Mouse (Mus musculus) midbrain, embryonic 13.5 days (tissue): ENCODE measurements around the gene Rnf187. TPM values are rescaled to one million over a fixed set of nuclear protein-coding genes. Genes with fewer than 3 reads are reported as not detected.
A peak's percentile ranks its signal among the peaks of the same experiment; 100 is the strongest.

ENCODE experiments used
- ATAC-seq: fragments of 200-750 bp; cut with Nextera tagmentation; 2 replicates; pipeline ENCODE4 v1.8.0; 2017; ENCODE audit warnings: mild to moderate bottlenecking, moderate TSS enrichment, moderate library complexity
- H3K27ac ChIP-seq: fragments of 300-500 bp; sonication (generic); 2 replicates; pipeline ENCODE4 v1.5.1; 2015; ENCODE audit warnings: inconsistent platforms, mild to moderate bottlenecking, moderate library complexity
- H3K27me3 ChIP-seq: fragments of 300-500 bp; sonication (generic); 2 replicates; pipeline ENCODE4 v1.6.1; 2015; ENCODE audit warnings: mild to moderate bottlenecking, inconsistent platforms
- H3K36me3 ChIP-seq: fragments of 300-500 bp; sonication (generic); 2 replicates; pipeline ENCODE4 v1.6.1; 2015; ENCODE audit warnings: mild to moderate bottlenecking, inconsistent platforms
- H3K4me1 ChIP-seq: fragments of 300-500 bp; sonication (generic); replicated peaks from 2 replicates; pipeline ENCODE4 v1.6.1; 2015; ENCODE audit warnings: inconsistent platforms
- H3K4me2 ChIP-seq: fragments of 300-500 bp; sonication (generic); replicated peaks from 2 replicates; pipeline ENCODE4 v1.6.1; 2015; ENCODE audit warnings: moderate library complexity, mild to moderate bottlenecking, inconsistent platforms
- H3K4me3 ChIP-seq: fragments of 300-500 bp; sonication (generic); replicated peaks from 2 replicates; pipeline ENCODE4 v1.5.1; 2015; ENCODE audit warnings: mild to moderate bottlenecking, inconsistent platforms
- H3K9ac ChIP-seq: fragments of 300-500 bp; sonication (generic); replicated peaks from 2 replicates; pipeline ENCODE4 v1.6.1; 2015; ENCODE audit warnings: mild to moderate bottlenecking, inconsistent platforms
- H3K9me3 ChIP-seq: fragments of 300-500 bp; sonication (generic); 2 replicates; pipeline ENCODE4 v1.6.1; 2016; ENCODE audit warnings: mild to moderate bottlenecking, inconsistent platforms
- WGBS: fragments of 180-500 bp; shearing (Covaris S2); methylation state at CpG from one replicate; pipeline ENCODE4 v1.1.7; 2015; 5-methylcytosine and 5-hydroxymethylcytosine counted together
- polyA plus RNA-seq: library from polyadenylated mRNA; unstranded; fragments of >200 nt; fragmentation: Nextera tagmentation; extraction: Ambion mirVana; gene quantifications from 2 replicates; pipeline ENCODE4 v1.2.1, GENCODE M21; 2015

Rnf187 gene
- polyA plus RNA-seq, 1 experiment from 2014 or later = 491 TPM

DNA sequence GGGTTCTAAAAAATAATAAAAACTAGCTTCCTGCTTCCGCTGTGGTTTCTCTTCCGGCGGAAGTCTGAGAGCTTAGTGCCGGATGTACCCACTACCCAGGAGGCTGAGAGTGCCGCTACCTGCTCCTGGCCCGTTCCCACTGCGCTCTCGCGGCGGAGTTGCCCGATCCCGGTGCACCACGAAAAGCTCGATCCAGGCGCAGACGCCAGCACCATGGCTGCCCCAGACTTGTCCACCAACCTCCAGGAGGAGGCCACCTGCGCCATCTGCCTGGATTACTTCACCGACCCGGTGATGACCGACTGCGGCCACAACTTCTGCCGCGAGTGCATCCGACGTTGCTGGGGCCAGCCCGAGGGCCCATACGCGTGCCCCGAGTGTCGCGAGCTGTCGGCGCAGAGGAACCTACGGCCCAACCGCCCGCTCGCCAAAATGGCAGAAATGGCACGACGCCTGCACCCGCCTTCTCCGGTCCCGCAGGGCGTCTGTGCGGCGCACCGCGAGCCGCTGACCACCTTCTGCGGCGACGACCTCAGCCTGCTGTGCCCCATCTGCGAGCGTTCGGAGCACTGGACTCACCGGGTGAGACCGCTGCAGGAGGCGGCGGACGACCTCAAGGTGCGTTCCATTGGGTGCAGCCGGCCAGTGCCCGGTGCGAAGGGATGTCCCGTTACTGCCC lies 39.5 kb upstream of the Rnf187 start, which contains the start of gene Trim11:
Gene Trim11, plus strand, starts transcription at position 67 of the 679 bp plus-strand sequence.
- Histone ChIP-seq H3K36me3 (peaks cover 18% of the 10 kb centered on the region), H3K9me3 (no peaks in the 10 kb centered on the region), H3K4me3 (peak within 1 kb of the TSS; percentile 99), H3K4me1 (peaks cover 58% of the 10 kb centered on the region), H3K27me3 (no peaks in the 10 kb centered on the region), H3K27ac (peak within 1 kb of the TSS; percentile 62), H3K4me2 (peak within 1 kb of the TSS; percentile 100), H3K9ac (peak within 1 kb of the TSS; percentile 97)
- WGBS = under 1% methylated on average over 64 of the region's 64 CpGs
- peak; percentile 90 for ATAC-seq

DNA sequence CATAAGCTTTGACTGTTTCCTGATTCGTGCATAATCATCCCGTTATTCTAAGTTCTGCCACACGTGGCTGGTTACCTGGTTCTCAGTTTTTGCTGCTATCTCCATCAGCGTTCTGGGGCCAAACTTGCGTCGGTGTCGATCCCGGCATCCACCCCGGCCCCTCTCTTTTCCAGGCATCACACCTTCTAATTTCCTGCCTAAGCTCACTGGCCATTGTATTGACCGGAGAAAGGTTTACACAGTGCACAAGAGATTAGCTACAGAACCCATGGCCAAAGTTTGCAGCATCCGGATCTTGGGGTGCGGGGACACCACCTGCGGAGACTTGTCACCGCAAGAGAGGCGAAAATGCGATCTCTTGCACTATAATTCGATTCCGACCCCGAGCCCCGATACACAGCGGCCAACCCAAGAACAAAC lies 38.9 kb upstream of the Rnf187 start:
- Histone ChIP-seq H3K9me3 (no peaks in the 10 kb centered on the region), H3K27me3 (no peaks in the 10 kb centered on the region), H3K4me1 (peaks cover 58% of the 10 kb centered on the region), H3K36me3 (peaks cover 13% of the 10 kb centered on the region), H3K27ac (peak overlapping the region; percentile 62), H3K9ac (peak overlapping the region; percentile 97), H3K4me3 (peak overlapping the region; percentile 99), H3K4me2 (peak overlapping the region; percentile 100)
- peak; percentile 35; the same call in 1 of the 2 replicates for ATAC-seq
- under 1% methylated on average over 21 of the region's 21 CpGs for WGBS

DNA sequence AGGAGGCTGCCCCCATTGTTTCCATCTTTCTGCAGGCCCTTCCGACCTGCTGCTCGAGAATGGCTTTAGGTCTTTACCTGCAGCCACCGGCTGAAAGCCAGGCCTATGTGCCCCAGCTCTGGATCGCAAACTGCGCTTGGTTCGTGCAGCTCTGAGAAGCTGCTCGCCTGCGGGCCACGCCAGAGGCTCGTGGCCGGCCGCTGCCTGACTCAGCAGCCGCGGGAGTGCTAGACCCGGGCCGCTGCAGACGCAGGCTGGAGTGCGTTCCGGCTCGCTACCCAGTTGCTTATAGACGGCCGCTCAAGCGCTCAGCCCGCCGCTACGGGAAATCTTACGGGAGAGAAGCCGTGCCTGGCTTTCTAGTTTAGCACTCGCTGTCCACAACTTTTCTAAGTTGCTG lies 38.4 kb upstream of the Rnf187 start:
- under 1% methylated on average over 29 of the region's 29 CpGs for WGBS
- Histone ChIP-seq H3K9ac (peak overlapping the region; percentile 97), H3K27me3 (no peaks in the 10 kb centered on the region), H3K36me3 (peaks cover 11% of the 10 kb centered on the region), H3K4me2 (peak overlapping the region; percentile 100), H3K27ac (peak overlapping the region; percentile 62), H3K4me1 (peaks cover 58% of the 10 kb centered on the region), H3K4me3 (peak overlapping the region; percentile 99), H3K9me3 (no peaks in the 10 kb centered on the region)
- ATAC-seq = no peak

GRCm38 (mm10) chr11:58974414-58974813 lies 35.7 kb upstream of the Rnf187 start:
- Histone ChIP-seq H3K4me2 (no peak overlapping the region), H3K9ac (no peak overlapping the region), H3K4me1 (peaks cover 34% of the 10 kb centered on the region), H3K4me3 (no peak overlapping the region), H3K9me3 (no peaks in the 10 kb centered on the region), H3K27ac (no peak overlapping the region), H3K27me3 (no peaks in the 10 kb centered on the region), H3K36me3 (peaks cover 32% of the 10 kb centered on the region)
- 85% methylated on average over 3 of the region's 3 CpGs for WGBS
- ATAC-seq = no peak

DNA sequence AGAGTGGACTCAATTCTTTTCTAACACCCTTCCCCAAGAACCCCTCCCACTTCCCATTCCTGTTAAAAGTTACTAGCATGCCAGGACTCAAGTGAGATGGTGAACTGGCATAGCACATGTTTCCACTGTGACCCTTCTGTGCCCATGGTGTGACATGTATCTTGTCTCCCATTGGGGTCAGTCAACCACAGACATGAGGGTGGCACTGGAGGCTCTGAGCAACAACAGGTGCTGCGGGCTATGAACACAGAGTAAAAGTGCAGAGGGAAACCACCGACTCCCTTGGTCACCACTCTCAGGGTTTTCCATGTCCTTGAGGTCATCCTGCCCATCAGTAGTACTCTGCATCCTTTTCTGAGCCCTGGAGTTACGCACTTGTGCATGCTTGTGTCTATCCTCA lies 33.1 kb upstream of the Rnf187 start:
- WGBS = 94% methylated on average over 3 of the region's 3 CpGs
- no peak overlapping the region for H3K9ac ChIP-seq
- no peaks in the 10 kb centered on the region for H3K27me3 ChIP-seq
- no peak overlapping the region for H3K4me3 ChIP-seq
- peaks cover 17% of the 10 kb centered on the region for H3K4me1 ChIP-seq
- no peak overlapping the region for H3K27ac ChIP-seq
- ATAC-seq = no peak
- H3K9me3 ChIP-seq = no peaks in the 10 kb centered on the region
- peaks cover 43% of the 10 kb centered on the region for H3K36me3 ChIP-seq
- H3K4me2 ChIP-seq = no peak overlapping the region

DNA sequence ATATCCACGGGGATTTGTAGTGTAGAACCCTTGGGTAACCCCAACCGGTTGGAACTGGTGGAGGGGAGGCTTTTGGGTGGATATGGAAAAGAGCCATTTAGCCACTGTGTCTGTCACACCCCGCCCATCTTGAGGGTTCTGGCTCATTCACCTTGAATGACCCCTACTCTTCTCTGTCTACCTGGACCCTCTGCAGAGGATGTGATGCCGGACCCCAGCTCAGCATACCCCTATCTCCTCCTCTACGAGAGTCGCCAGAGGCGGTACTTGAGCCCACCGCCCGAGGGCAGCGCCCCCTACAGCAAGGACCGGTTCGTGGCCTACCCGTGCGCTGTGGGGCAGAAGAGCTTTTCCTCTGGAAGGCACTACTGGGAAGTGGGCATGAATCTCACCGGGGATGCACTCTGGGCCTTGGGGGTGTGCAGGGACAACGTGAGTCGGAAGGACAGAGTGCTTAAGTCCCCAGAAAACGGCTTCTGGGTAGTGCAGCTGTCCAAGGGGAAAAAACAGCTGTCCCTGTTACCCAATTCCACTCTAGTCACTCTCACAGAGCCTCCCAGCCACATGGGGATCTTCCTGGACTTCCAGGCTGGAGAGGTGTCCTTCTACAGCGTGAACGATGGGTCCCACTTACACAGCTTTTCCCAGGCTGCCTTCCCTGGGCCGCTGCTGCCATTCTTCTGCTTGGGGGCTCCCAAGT lies 32.3 kb upstream of the Rnf187 start:
- H3K4me2 ChIP-seq = no peak overlapping the region
- WGBS = 88% methylated on average over 21 of the region's 21 CpGs
- no peaks in the 10 kb centered on the region for H3K9me3 ChIP-seq
- H3K36me3 ChIP-seq = peaks cover 43% of the 10 kb centered on the region
- no peak overlapping the region for H3K4me3 ChIP-seq
- no peak overlapping the region for H3K27ac ChIP-seq
- ATAC-seq = no peak
- H3K4me1 ChIP-seq = peaks cover 14% of the 10 kb centered on the region
- no peak overlapping the region for H3K9ac ChIP-seq
- H3K27me3 ChIP-seq = no peaks in the 10 kb centered on the region

DNA sequence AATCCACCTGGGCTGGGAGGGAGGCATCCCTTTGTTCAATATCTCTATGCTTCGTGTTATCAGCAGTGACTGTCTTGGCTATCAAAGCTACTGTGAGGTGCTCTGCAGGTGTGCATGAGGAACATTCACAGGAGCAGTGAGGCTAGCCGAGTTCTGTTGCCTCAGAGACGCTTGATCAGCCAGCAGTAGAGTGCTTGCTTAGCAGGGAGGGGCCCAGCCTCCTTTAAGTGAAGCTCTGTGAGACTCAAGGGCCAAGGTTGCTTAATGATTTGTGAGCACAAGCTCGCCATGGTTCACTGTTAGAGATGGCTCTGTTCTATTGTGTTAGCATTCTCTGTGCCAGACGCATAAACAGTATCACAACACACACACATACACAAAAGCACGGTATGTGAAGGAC lies 30.9 kb upstream of the Rnf187 start:
- H3K4me1 ChIP-seq = peaks cover 12% of the 10 kb centered on the region
- ATAC-seq = no peak
- 81% methylated on average over 6 of the region's 6 CpGs for WGBS
- H3K9me3 ChIP-seq = no peaks in the 10 kb centered on the region
- no peaks in the 10 kb centered on the region for H3K27me3 ChIP-seq
- no peak overlapping the region for H3K4me2 ChIP-seq
- H3K4me3 ChIP-seq = no peak overlapping the region
- H3K9ac ChIP-seq = no peak overlapping the region
- H3K27ac ChIP-seq = no peak overlapping the region
- peaks cover 41% of the 10 kb centered on the region for H3K36me3 ChIP-seq

- ATAC-seq = no peak
- Histone ChIP-seq H3K4me3 (no peak overlapping the region), H3K4me1 (peaks cover 9% of the 10 kb centered on the region), H3K9ac (no peak overlapping the region), H3K4me2 (no peak overlapping the region), H3K36me3 (peaks cover 38% of the 10 kb centered on the region), H3K27ac (no peak overlapping the region), H3K9me3 (no peaks in the 10 kb centered on the region), H3K27me3 (no peaks in the 10 kb centered on the region)
- WGBS = 90% methylated on average over 8 of the region's 8 CpGs
Observed at GRCm38 (mm10) chr11:58969027-58969426, 30.3 kb upstream of the Rnf187 start.

DNA sequence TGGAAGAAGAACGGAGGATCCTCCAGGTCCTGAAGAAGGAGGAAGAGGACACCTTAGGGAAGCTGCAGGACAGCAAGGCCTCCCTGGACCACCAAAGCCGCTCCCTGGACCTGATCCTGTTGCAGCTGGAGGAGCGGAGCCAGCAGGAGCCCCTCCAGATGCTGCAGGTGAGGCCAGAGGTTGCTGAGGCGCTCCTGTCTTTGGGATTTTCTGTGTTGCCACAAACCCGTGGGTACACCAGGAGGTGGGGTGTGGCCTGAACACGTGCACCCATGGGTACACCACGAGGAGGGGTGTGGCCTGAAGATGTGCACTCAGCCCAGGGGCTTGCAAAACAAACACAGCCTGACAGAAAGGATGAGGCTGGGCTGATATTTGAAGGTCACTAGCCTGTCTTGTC lies 29.8 kb upstream of the Rnf187 start:
- no peak overlapping the region for H3K27ac ChIP-seq
- H3K27me3 ChIP-seq = no peaks in the 10 kb centered on the region
- peaks cover 9% of the 10 kb centered on the region for H3K4me1 ChIP-seq
- H3K4me2 ChIP-seq = no peak overlapping the region
- H3K36me3 ChIP-seq = peaks cover 38% of the 10 kb centered on the region
- H3K9me3 ChIP-seq = no peaks in the 10 kb centered on the region
- 82% methylated on average over 7 of the region's 7 CpGs for WGBS
- 0 out of 2 replicates have a peak, but pooled peaks have one; percentile 27 for ATAC-seq
- no peak overlapping the region for H3K4me3 ChIP-seq
- H3K9ac ChIP-seq = no peak overlapping the region

DNA sequence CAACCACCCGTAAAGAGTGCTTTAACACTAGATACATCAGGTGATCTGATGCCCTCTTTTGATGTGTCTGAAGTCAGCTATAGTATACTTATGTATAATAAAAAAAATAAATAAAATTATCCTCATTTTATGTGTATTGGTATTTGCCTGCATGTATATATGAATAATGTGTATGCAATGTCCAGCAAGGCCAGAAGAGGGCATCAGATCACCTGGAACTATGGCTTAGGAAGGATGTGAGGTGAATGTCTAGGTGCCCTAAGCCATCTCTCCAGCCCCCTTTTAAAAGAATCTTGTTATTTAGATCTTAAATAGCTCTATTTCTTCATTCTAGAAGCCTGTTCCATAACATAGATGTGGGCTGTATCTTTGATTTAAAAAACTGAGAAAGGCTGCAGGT lies 28.6 kb upstream of the Rnf187 start:
- Histone ChIP-seq H3K9me3 (no peaks in the 10 kb centered on the region), H3K4me1 (peaks cover 9% of the 10 kb centered on the region), H3K27ac (no peak overlapping the region), H3K27me3 (peaks cover 3% of the 10 kb centered on the region; the same call in 1 of the 2 replicates), H3K9ac (no peak overlapping the region), H3K4me2 (no peak overlapping the region), H3K4me3 (no peak overlapping the region), H3K36me3 (peaks cover 38% of the 10 kb centered on the region)
- WGBS = 100% methylated on average over 1 of the region's 1 CpGs
- ATAC-seq = no peak

DNA sequence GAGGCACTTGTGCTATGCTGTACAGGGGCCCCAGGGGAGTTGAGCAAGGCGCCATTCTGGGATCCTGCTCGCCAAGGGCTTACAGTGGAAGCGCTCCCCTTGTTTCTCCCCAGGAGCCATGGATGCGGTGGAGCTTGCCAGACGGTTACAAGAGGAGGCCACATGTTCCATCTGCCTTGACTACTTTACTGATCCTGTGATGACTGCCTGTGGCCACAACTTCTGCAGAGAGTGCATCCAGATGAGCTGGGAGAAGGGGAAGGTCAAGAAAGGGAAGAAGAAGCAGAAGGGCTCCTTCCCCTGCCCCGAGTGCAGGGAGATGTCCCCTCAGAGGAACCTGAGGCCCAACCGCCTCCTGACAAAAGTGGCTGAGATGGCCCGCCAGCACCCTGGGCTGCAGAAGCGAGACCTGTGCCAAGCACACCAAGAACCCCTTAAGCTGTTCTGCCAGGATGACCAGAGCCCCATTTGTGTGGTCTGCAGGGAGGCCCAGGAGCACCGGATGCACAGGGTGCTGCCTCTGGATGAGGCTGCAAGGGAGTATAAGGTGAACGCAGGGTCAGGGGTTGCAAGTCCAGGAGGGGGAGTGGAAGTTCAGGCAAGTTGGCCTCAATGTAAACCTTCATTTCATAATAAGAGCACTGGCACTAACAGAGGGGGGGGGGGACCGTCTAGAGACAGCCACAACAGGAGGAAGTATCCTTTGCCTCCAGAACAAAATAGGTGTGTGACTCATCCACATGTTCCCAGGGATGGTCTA lies 26.5 kb upstream of the Rnf187 start:
- Histone ChIP-seq H3K4me1 (peaks cover 12% of the 10 kb centered on the region), H3K27me3 (peaks cover 12% of the 10 kb centered on the region), H3K27ac (no peak overlapping the region), H3K9me3 (peaks cover 4% of the 10 kb centered on the region; the same call in 1 of the 2 replicates), H3K4me3 (no peak overlapping the region), H3K36me3 (peaks cover 20% of the 10 kb centered on the region), H3K4me2 (no peak overlapping the region), H3K9ac (no peak overlapping the region)
- no peak for ATAC-seq
- WGBS = 47% methylated on average over 12 of the region's 12 CpGs

DNA sequence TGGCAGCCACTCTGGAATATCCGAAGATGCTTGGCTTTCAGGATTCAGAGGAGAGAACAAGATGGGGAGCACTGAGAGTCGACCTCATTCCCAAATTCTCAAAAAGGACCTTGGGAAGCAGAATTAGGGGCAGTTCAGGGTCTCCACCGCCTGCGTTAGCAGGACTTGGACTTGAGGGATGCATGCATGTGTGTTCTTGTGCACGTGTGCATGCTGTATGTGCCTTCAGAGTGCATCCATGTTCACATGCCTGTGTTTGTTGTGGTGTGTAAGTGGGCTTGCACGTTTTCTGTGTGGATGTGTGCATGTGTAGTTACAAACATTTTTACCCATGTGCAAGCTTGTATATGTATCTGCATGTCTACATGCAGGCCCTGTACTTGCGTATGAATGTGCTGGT lies 25.5 kb upstream of the Rnf187 start:
- H3K9ac ChIP-seq = no peak overlapping the region
- no peak overlapping the region for H3K27ac ChIP-seq
- no peak for ATAC-seq
- no peak overlapping the region for H3K4me3 ChIP-seq
- H3K27me3 ChIP-seq = peaks cover 12% of the 10 kb centered on the region
- H3K4me1 ChIP-seq = peaks cover 19% of the 10 kb centered on the region
- WGBS = 86% methylated on average over 7 of the region's 7 CpGs
- peaks cover 12% of the 10 kb centered on the region for H3K36me3 ChIP-seq
- no peak overlapping the region for H3K4me2 ChIP-seq
- peaks cover 4% of the 10 kb centered on the region; the same call in 1 of the 2 replicates for H3K9me3 ChIP-seq
